7 mouse cellular contexts compared by ENCODE assay signal in the genomic region with DNA sequence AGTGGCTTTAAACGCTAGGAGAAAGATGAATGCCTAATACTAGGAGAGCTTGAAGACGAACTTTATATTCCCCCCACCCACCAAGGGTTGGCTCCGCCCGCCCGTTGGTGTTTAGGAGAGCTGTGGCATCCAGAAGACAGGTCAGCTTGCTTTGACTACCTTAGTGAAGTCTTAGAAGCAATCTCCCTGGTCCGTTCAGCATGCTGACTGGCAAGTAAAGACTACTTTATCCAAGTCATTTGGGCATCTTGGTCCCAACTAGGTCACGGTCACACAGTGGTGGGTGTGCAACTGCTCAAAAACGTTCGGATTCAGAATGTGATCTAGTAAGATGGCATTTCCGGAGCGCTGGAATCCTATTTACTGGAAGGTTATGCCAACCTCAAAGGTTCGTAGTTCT. TPM values are rescaled to one million over a fixed set of nuclear protein-coding genes. Genes with fewer than 3 reads are reported as not detected.
DNase-seq lines count a peak whose midpoint lies in the region; ATAC-seq lines count a peak whose summit lies in the region.

A gene (minus strand): TSS at position 273 of the 400 bp plus-strand sequence.

- WGBS in forebrain, embryonic 11.5 days: 15% methylated on average over 12 of the region's 12 CpGs
- WGBS in lung, embryonic 15.5 days: 8% methylated on average over 12 of the region's 12 CpGs

- H3K27me3 ChIP-seq in forebrain, embryonic 11.5 days (ENCODE audit: control insufficient read depth, insufficient read depth, low read length): no peaks in the 10 kb centered on the region
- H3K27me3 ChIP-seq in lung, embryonic 15.5 days: no peaks in the 10 kb centered on the region

- H3K9ac ChIP-seq in forebrain, embryonic 11.5 days (ENCODE audit: low read length): peak within 1 kb of the TSS; percentile 95
- peak within 1 kb of the TSS; percentile 93 for H3K9ac ChIP-seq in lung, embryonic 15.5 days

- peaks cover 9% of the 10 kb centered on the region; the same call in 1 of the 2 replicates for H3K4me1 ChIP-seq in forebrain, embryonic 11.5 days (replicated peaks; ENCODE audit: control insufficient read depth, insufficient read depth, low read length)
- peaks cover 26% of the 10 kb centered on the region for H3K4me1 ChIP-seq in lung, embryonic 15.5 days

- H3K4me2 ChIP-seq in forebrain, embryonic 11.5 days (ENCODE audit: low read depth, low read length, severe bottlenecking): peak within 1 kb of the TSS; percentile 72
- peak within 1 kb of the TSS; percentile 59 for H3K4me2 ChIP-seq in lung, embryonic 15.5 days

- H3K27ac ChIP-seq in forebrain, embryonic 11.5 days (ENCODE audit: low read depth, low read length): peak within 1 kb of the TSS; percentile 93
- peak within 1 kb of the TSS; percentile 99 for H3K27ac ChIP-seq in lung, embryonic 15.5 days

- no peak for ATAC-seq in forebrain, embryonic 11.5 days (replicated peaks; ENCODE audit: low FRiP score)
- no peak for ATAC-seq in lung, embryonic 15.5 days (ENCODE audit: borderline replicate concordance, extremely low read depth, low FRiP score, low TSS enrichment)

- intact Hi-C loops in heart, postnatal 14 days (cut with DNase I): loop anchor here (5.0 kb wide), 4 partner anchors 49 to 229 kb away; a partner anchor contains a TSS

- H3K36me3 ChIP-seq in forebrain, embryonic 11.5 days (ENCODE audit: control insufficient read depth, insufficient read depth, low read length): no peaks in the 10 kb centered on the region
- H3K36me3 ChIP-seq in lung, embryonic 15.5 days: no peaks in the 10 kb centered on the region

- DNase-seq in MEL-GATA-1-ER (ENCODE audit: extremely low read depth, low read depth): peak; percentile 55
- DNase-seq in adrenal gland, postnatal 4 days (ENCODE audit: low spot score in 2 of 2): peak in 1 of 2 experiments; percentile 8
- peak; percentile 51 for DNase-seq in forebrain, embryonic 11.5 days (ENCODE audit: low spot score)
- DNase-seq in heart, postnatal 14 days: peak; percentile 26 to 36
- DNase-seq in kidney, postnatal 4 days: peak; percentile 47 to 67
- peak; percentile 50 for DNase-seq in retina, postnatal 1 day

- H3K4me3 ChIP-seq in forebrain, embryonic 11.5 days (ENCODE audit: low read depth, low read length): peak within 1 kb of the TSS; percentile 92
- peak within 1 kb of the TSS; percentile 86 for H3K4me3 ChIP-seq in lung, embryonic 15.5 days

- H3K9me3 ChIP-seq in forebrain, embryonic 11.5 days (ENCODE audit: control insufficient read depth, low read length): no peaks in the 10 kb centered on the region
- no peaks in the 10 kb centered on the region for H3K9me3 ChIP-seq in lung, embryonic 15.5 days

RNA-seq across cellular contexts. Expression of the gene that starts here (rescaled TPM):
- 10 to 100 TPM; 70.1 to 78.1 TPM for total RNA-seq in adrenal gland, postnatal 4 days (2021)
- polyA plus RNA-seq in forebrain, embryonic 11.5 days (2014; fragmentation: Nextera tagmentation; extraction: Ambion mirVana): 38.2 and 38.9 TPM in 2 replicates
- 10 to 100 TPM; 33.4 to 34.8 TPM for total RNA-seq in heart, postnatal 14 days (2021)
- polyA plus RNA-seq in lung, embryonic 15.5 days (2015; fragmentation: Nextera tagmentation; extraction: Ambion mirVana): 28.6 and 29.8 TPM in 2 replicates
